Mouse (Mus musculus) sigmoid colon, adult 10 weeks (tissue): Measurements from ENCODE around the gene Fam20b. TPM values are rescaled to one million over a fixed set of nuclear protein-coding genes. Genes with fewer than 3 reads are reported as not detected.

ENCODE experiments used
- polyA plus RNA-seq: library from polyadenylated mRNA; stranded (reverse); fragments of 350-450 nt; fragmentation: Illumina TruSeq; extraction: RNeasy Lipid Tissue Mini Kit (QIAGEN cat#74804); gene quantifications from one replicate; pipeline ENCODE4 v1.2.3, GENCODE M21; 2014; ENCODE audit warnings: low read depth, low replicate concordance

Fam20b gene
- polyA plus RNA-seq: 145 TPM

GRCm38 (mm10) chr1:156718950-156719805, at the start of gene Fam20b:
Gene Fam20b, minus strand, starts transcription at chr1:156719086.

GRCm38 (mm10) chr1:156674195-156675000, 44.5 kb downstream of the Fam20b start, which contains the start of gene Tor3a:
Gene Tor3a, minus strand, starts transcription at chr1:156674356.

Other genes starting within 250 kb of the Fam20b start
- gene Soat1, start 244.8 kb downstream of the Fam20b start, polyA plus RNA-seq: 84.2 TPM
- 5.3 TPM for gene Gm10031, start 195.1 kb downstream of the Fam20b start, polyA plus RNA-seq
- gene Abl2, start 160.3 kb downstream of the Fam20b start, polyA plus RNA-seq: 7.5 TPM
- 23.8 TPM for gene Tor3a, start 44.7 kb downstream of the Fam20b start, polyA plus RNA-seq
- 3.4 TPM for gene Angptl1, start 119.5 kb upstream of the Fam20b start, polyA plus RNA-seq
- gene Ralgps2, start 220.5 kb upstream of the Fam20b start, polyA plus RNA-seq: 76.7 TPM